Mouse (Mus musculus): ENCODE data around the gene Exoc2.

- no peak for TF ChIP-seq FOSL1 (IDR thresholded peaks at IDR 0.05; ENCODE audit: insufficient read depth, low read length, poor library complexity, severe bottlenecking)
- no peak for TF ChIP-seq CTCF (IDR thresholded peaks at IDR 0.05; ENCODE audit: control insufficient read depth, insufficient read depth, insufficient read length)
- no peak for TF ChIP-seq USF1 (IDR thresholded peaks at IDR 0.05; ENCODE audit: low read depth)
Measured at GRCm38 (mm10) chr13:30947129-30947528, 26.8 kb downstream of the Exoc2 start.

Data from C2C12 (cell line).